ENCODE assay signal across 8 mouse cellular contexts in genomic region chr4:62518416-62519121, GRCm38 (mm10). TPM values are rescaled to one million over a fixed set of nuclear protein-coding genes. Genes with fewer than 3 reads are reported as not detected.
DNase-seq lines count a peak whose midpoint lies in the region; ATAC-seq and TF ChIP-seq lines count a peak whose summit lies in the region.

No protein-coding gene starts in this region.

- no peak for TF ChIP-seq CTCF in testis, adult 2 months (IDR thresholded peaks at IDR 0.05; ENCODE audit: control insufficient read depth, insufficient read depth, insufficient replicate concordance, low read depth, low read length)
- TF ChIP-seq CTCF in cortical plate, adult 2 months (IDR thresholded peaks at IDR 0.05; ENCODE audit: extremely low read depth, insufficient read depth, low read length): no peak

- no peaks in the 10 kb centered on the region for H3K9me3 ChIP-seq in hindbrain, embryonic 11.5 days (ENCODE audit: control insufficient read depth, low read length)
- no peaks in the 10 kb centered on the region for H3K9me3 ChIP-seq in limb, embryonic 13.5 days
- H3K9me3 ChIP-seq in midbrain, embryonic 16.5 days (replicated peaks; ENCODE audit: control insufficient read depth, low read length, poor library complexity, severe bottlenecking): no peaks in the 10 kb centered on the region

- no peak for ATAC-seq in hindbrain, embryonic 11.5 days (ENCODE audit: low FRiP score)
- 0 out of 2 replicates have a peak, but pooled peaks have one; percentile 2 for ATAC-seq in limb, embryonic 13.5 days (ENCODE audit: low FRiP score, low read depth)
- peak; percentile 5 for ATAC-seq in midbrain, embryonic 16.5 days

- H3K27me3 ChIP-seq in testis, adult 2 months (ENCODE audit: control insufficient read depth, insufficient read depth, low read length): no peaks in the 10 kb centered on the region
- no peaks in the 10 kb centered on the region for H3K27me3 ChIP-seq in hindbrain, embryonic 11.5 days (ENCODE audit: control insufficient read depth, insufficient read depth, low read length)
- no peaks in the 10 kb centered on the region for H3K27me3 ChIP-seq in limb, embryonic 13.5 days
- no peaks in the 10 kb centered on the region for H3K27me3 ChIP-seq in midbrain, embryonic 16.5 days (ENCODE audit: control insufficient read depth, insufficient read depth, low read depth, low read length)

- H3K36me3 ChIP-seq in testis, adult 2 months (ENCODE audit: control insufficient read depth, insufficient read depth, low read length): no peaks in the 10 kb centered on the region
- H3K36me3 ChIP-seq in hindbrain, embryonic 11.5 days (ENCODE audit: control insufficient read depth, insufficient read depth, low read length): no peaks in the 10 kb centered on the region
- H3K36me3 ChIP-seq in limb, embryonic 13.5 days: peaks cover 25% of the 10 kb centered on the region
- no peaks in the 10 kb centered on the region for H3K36me3 ChIP-seq in midbrain, embryonic 16.5 days (ENCODE audit: control insufficient read depth, insufficient read depth, low read length)

- TF ChIP-seq POLR2A in testis, adult 2 months (IDR thresholded peaks at IDR 0.05; ENCODE audit: control insufficient read depth, low read depth, low read length): no peak
- TF ChIP-seq POLR2A in cortical plate, adult 2 months (IDR thresholded peaks at IDR 0.05; ENCODE audit: extremely low read depth, insufficient read depth, low read length): no peak

- peak overlapping the region; percentile 19 for H3K4me3 ChIP-seq in testis, adult 2 months (ENCODE audit: control insufficient read depth, low read depth, low read length)
- H3K4me3 ChIP-seq in cortical plate, adult 2 months (ENCODE audit: insufficient read depth, low read length): peak overlapping the region; percentile 94; the same call in 1 of the 2 replicates
- H3K4me3 ChIP-seq in hindbrain, embryonic 11.5 days (ENCODE audit: low read depth, low read length): peak overlapping the region; percentile 48
- H3K4me3 ChIP-seq in limb, embryonic 13.5 days: peak overlapping the region; percentile 70
- H3K4me3 ChIP-seq in midbrain, embryonic 16.5 days (ENCODE audit: low read depth, low read length): peak overlapping the region; percentile 85

- WGBS in hindbrain, embryonic 11.5 days: 60% methylated on average over 13 of the region's 13 CpGs
- 45% methylated on average over 13 of the region's 13 CpGs for WGBS in limb, embryonic 13.5 days
- WGBS in midbrain, embryonic 16.5 days: 54% methylated on average over 13 of the region's 13 CpGs

- no peak for DNase-seq in testis, postnatal 14 days (ENCODE audit: low spot score)
- DNase-seq in hindbrain, embryonic 11.5 days (ENCODE audit: low spot score): peak; percentile 13
- DNase-seq in yolk sac, embryonic 10.5 days (ENCODE audit: low spot score): no peak
- no peak for DNase-seq in left cerebral cortex, adult 8-10 months (ENCODE audit: low spot score in 2 of 2)

- H3K4me2 ChIP-seq in hindbrain, embryonic 11.5 days (replicated peaks; ENCODE audit: low read depth, low read length): peak overlapping the region; percentile 62
- peak overlapping the region; percentile 81 for H3K4me2 ChIP-seq in limb, embryonic 13.5 days (replicated peaks)
- H3K4me2 ChIP-seq in midbrain, embryonic 16.5 days (ENCODE audit: low read length): peak overlapping the region; percentile 63

- peaks cover 6% of the 10 kb centered on the region for H3K4me1 ChIP-seq in testis, adult 2 months (ENCODE audit: control insufficient read depth, insufficient read depth, low read length)
- H3K4me1 ChIP-seq in cortical plate, adult 2 months (ENCODE audit: control insufficient read depth, insufficient read depth, low read length): peaks cover 9% of the 10 kb centered on the region
- peaks cover 3% of the 10 kb centered on the region; the same call in 1 of the 2 replicates for H3K4me1 ChIP-seq in hindbrain, embryonic 11.5 days (replicated peaks; ENCODE audit: control insufficient read depth, insufficient read depth, low read length)
- peaks cover 35% of the 10 kb centered on the region for H3K4me1 ChIP-seq in limb, embryonic 13.5 days
- H3K4me1 ChIP-seq in midbrain, embryonic 16.5 days (ENCODE audit: control insufficient read depth, insufficient read depth, low read length): peaks cover 18% of the 10 kb centered on the region

- H3K27ac ChIP-seq in testis, adult 2 months (ENCODE audit: control insufficient read depth, insufficient read depth, low read depth, low read length): peak overlapping the region; percentile 29
- no peak overlapping the region for H3K27ac ChIP-seq in cortical plate, adult 2 months (ENCODE audit: insufficient read depth, low read length)
- no peak overlapping the region for H3K27ac ChIP-seq in hindbrain, embryonic 11.5 days (ENCODE audit: low read depth, low read length)
- H3K27ac ChIP-seq in limb, embryonic 13.5 days: peak overlapping the region; percentile 85; the same call in 1 of the 2 replicates
- H3K27ac ChIP-seq in midbrain, embryonic 16.5 days (ENCODE audit: low read length): 0 out of 2 replicates have a peak overlapping the region, but pooled peaks have one; percentile 40

- H3K9ac ChIP-seq in hindbrain, embryonic 11.5 days (ENCODE audit: low read depth, low read length): peak overlapping the region; percentile 68; the same call in 1 of the 2 replicates
- H3K9ac ChIP-seq in limb, embryonic 13.5 days: peak overlapping the region; percentile 85
- peak overlapping the region; percentile 84; the same call in 1 of the 2 replicates for H3K9ac ChIP-seq in midbrain, embryonic 16.5 days (ENCODE audit: low read depth, low read length)

RNA-seq across cellular contexts. Expression of gene Alad, which starts 1.1 kb away (rescaled TPM):
- 57.5 and 64.0 TPM in 2 replicates for polyA plus RNA-seq in testis, adult 2 months (2012; rRNA removed)
- 36.0 and 38.0 TPM in 2 replicates for polyA plus RNA-seq in cortical plate, adult 2 months (2012; rRNA removed)
- polyA plus RNA-seq in hindbrain, embryonic 11.5 days (2014; fragmentation: Nextera tagmentation; extraction: Ambion mirVana): 77.5 and 80.1 TPM in 2 replicates
- 79.7 and 85.4 TPM in 2 replicates for polyA plus RNA-seq in limb, embryonic 13.5 days (2015; fragmentation: Nextera tagmentation; extraction: Ambion mirVana)
- 70.6 and 76.7 TPM in 2 replicates for polyA plus RNA-seq in midbrain, embryonic 16.5 days (2015; fragmentation: Nextera tagmentation; extraction: Ambion mirVana)
- 10 to 100 TPM; 35.5 to 39.6 (median 36.9) TPM for total RNA-seq in left cerebral cortex, adult 8-10 months (2022)

RNA-seq across cellular contexts. Expression of gene Pole3, which starts 6.3 kb away (rescaled TPM):
- polyA plus RNA-seq in testis, adult 2 months (2012; rRNA removed): 44.8 and 47.1 TPM in 2 replicates
- polyA plus RNA-seq in cortical plate, adult 2 months (2012; rRNA removed): 26.0 TPM in 2 replicates
- polyA plus RNA-seq in hindbrain, embryonic 11.5 days (2014; fragmentation: Nextera tagmentation; extraction: Ambion mirVana): 116 and 117 TPM in 2 replicates
- 86.3 and 93.9 TPM in 2 replicates for polyA plus RNA-seq in limb, embryonic 13.5 days (2015; fragmentation: Nextera tagmentation; extraction: Ambion mirVana)
- 57.9 and 64.7 TPM in 2 replicates for polyA plus RNA-seq in midbrain, embryonic 16.5 days (2015; fragmentation: Nextera tagmentation; extraction: Ambion mirVana)
- total RNA-seq in left cerebral cortex, adult 8-10 months (2022): 10 to 100 TPM; 27.6 to 29.5 (median 28.3) TPM

RNA-seq across cellular contexts. Expression of gene 4933430I17Rik, which starts 6.6 kb away (rescaled TPM):
- polyA plus RNA-seq in testis, adult 2 months (2012; rRNA removed): 9.8 and 10.4 TPM in 2 replicates
- 0.11 and 0.25 TPM in 2 replicates for polyA plus RNA-seq in cortical plate, adult 2 months (2012; rRNA removed)
- 0.91 and 1.8 TPM in 2 replicates for polyA plus RNA-seq in hindbrain, embryonic 11.5 days (2014; fragmentation: Nextera tagmentation; extraction: Ambion mirVana)
- polyA plus RNA-seq in limb, embryonic 13.5 days (2015; fragmentation: Nextera tagmentation; extraction: Ambion mirVana): 0.60 and 0.61 TPM in 2 replicates
- 0.49 and 0.91 TPM in 2 replicates for polyA plus RNA-seq in midbrain, embryonic 16.5 days (2015; fragmentation: Nextera tagmentation; extraction: Ambion mirVana)
- under 1 TPM; 0.35 to 0.73 (median 0.44) TPM for total RNA-seq in left cerebral cortex, adult 8-10 months (2022)

RNA-seq across cellular contexts. Expression of gene Hdhd3, which starts 15.3 kb away (rescaled TPM):
- polyA plus RNA-seq in testis, adult 2 months (2012; rRNA removed): 5.9 and 7.0 TPM in 2 replicates
- 7.6 and 8.4 TPM in 2 replicates for polyA plus RNA-seq in cortical plate, adult 2 months (2012; rRNA removed)
- 13.7 and 16.7 TPM in 2 replicates for polyA plus RNA-seq in hindbrain, embryonic 11.5 days (2014; fragmentation: Nextera tagmentation; extraction: Ambion mirVana)
- 14.7 and 14.8 TPM in 2 replicates for polyA plus RNA-seq in limb, embryonic 13.5 days (2015; fragmentation: Nextera tagmentation; extraction: Ambion mirVana)
- 12.7 and 13.8 TPM in 2 replicates for polyA plus RNA-seq in midbrain, embryonic 16.5 days (2015; fragmentation: Nextera tagmentation; extraction: Ambion mirVana)
- 1 to 10 TPM; 7.8 to 9.6 (median 9.5) TPM for total RNA-seq in left cerebral cortex, adult 8-10 months (2022)

RNA-seq across cellular contexts. Expression of gene Bspry, which starts 38.7 kb away (rescaled TPM):
- 443 and 501 TPM in 2 replicates for polyA plus RNA-seq in testis, adult 2 months (2012; rRNA removed)
- polyA plus RNA-seq in cortical plate, adult 2 months (2012; rRNA removed): 0.58 and 0.62 TPM in 2 replicates
- polyA plus RNA-seq in hindbrain, embryonic 11.5 days (2014; fragmentation: Nextera tagmentation; extraction: Ambion mirVana): 0.94 and 1.0 TPM in 2 replicates
- 2.9 and 3.2 TPM in 2 replicates for polyA plus RNA-seq in limb, embryonic 13.5 days (2015; fragmentation: Nextera tagmentation; extraction: Ambion mirVana)
- polyA plus RNA-seq in midbrain, embryonic 16.5 days (2015; fragmentation: Nextera tagmentation; extraction: Ambion mirVana): 0.85 and 1.1 TPM in 2 replicates
- under 1 TPM in 3 of 4 experiments, not detected in 1; 0.32 to 0.61 (median 0.41) TPM for total RNA-seq in left cerebral cortex, adult 8-10 months (2022)

Comparison
In these comparisons a context has a peak if more than half of its experiments do, and no peak if none do; other contexts are left out.
1. H3K27ac ChIP-seq: peak in testis, adult 2 months (single experiment), limb, embryonic 13.5 days (single experiment) and midbrain, embryonic 16.5 days (single experiment); none in cortical plate, adult 2 months (single experiment) and hindbrain, embryonic 11.5 days (single experiment).
2. H3K4me3 ChIP-seq: peak in every context shown above with its lines; median percentile 94 in cortical plate, adult 2 months; 85 in midbrain, embryonic 16.5 days; 70 in limb, embryonic 13.5 days; 48 in hindbrain, embryonic 11.5 days; 19 in testis, adult 2 months.
3. Peak in every context shown above with its lines, with median percentiles within 50 percentile points of each other: H3K4me2 ChIP-seq and H3K9ac ChIP-seq.